Mouse (Mus musculus): Measurements from ENCODE around the gene Csrp2. TPM values are rescaled to one million over a fixed set of nuclear protein-coding genes. Genes with fewer than 3 reads are reported as not detected.
A peak's percentile ranks its signal among the peaks of the same experiment; 100 is the strongest.

The Csrp2 gene
- total RNA-seq, 1 experiment, result 252 TPM

DNA sequence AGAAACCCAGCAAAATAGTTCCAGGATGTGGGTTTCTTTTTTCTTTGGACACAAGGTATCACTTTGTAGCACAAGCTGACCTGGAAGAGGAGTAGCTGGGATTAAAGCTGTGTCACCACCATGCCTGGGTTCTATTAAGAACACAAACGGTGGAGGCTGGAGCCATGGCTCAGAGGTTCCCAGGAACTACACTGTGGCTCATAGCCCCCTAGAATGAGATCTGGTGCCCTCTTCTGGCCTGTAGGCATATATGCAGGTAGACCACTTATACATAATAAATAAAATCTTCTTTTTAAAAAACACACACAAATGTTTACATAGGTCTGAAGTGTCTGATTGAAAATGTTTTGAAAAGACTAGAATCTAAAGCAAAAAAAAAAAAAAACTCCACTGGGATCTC lies 56.5 kb downstream of the Csrp2 start:
- Histone ChIP-seq H3K36me3 (ENCODE audit: control insufficient read depth, insufficient read depth, low read length, poor library complexity, severe bottlenecking) (peaks cover 9% of the 10 kb centered on the region; the same call in 1 of the 2 replicates), H3K4me1 (ENCODE audit: control insufficient read depth in 2 of 2, insufficient read depth in 2 of 2, low read length in 2 of 2, poor library complexity in 1 of 2) (peaks cover 3 to 5% of the 10 kb centered on the region in 2 experiments), H3K9me3 (ENCODE audit: control insufficient read depth, insufficient read depth, low read depth, low read length) (no peaks in the 10 kb centered on the region), H3K27ac (ENCODE audit: insufficient read depth, low read depth, low read length, poor library complexity, severe bottlenecking) (no peak overlapping the region), H3K4me3 (ENCODE audit: insufficient read depth in 1 of 2, low read depth in 1 of 2, low read length in 2 of 2, poor library complexity in 1 of 2, severe bottlenecking in 1 of 2) (no peak overlapping the region), H3K9ac (ENCODE audit: insufficient read depth, low read depth, low read length, poor library complexity, severe bottlenecking) (no peak overlapping the region)
- TF ChIP-seq ZC3H11A (IDR thresholded peaks at IDR 0.05; ENCODE audit: borderline replicate concordance, low read depth, low read length), result peak; percentile 83; the same call in 1 of the 2 replicates
- TF ChIP-seq CHD2 (IDR thresholded peaks at IDR 0.05; ENCODE audit: low read depth, low read length), result no peak
- peak; percentile 37 for DNase-seq (ENCODE audit: low read depth, low spot score)
- in situ Hi-C loops (cut with MboI; ENCODE audit: low sequenced_read_pairs in 2 of 2, unreplicated experiment in 2 of 2), result loop anchor here in 1 of 2 experiments (10.0 kb wide), 2 partner anchors 129 to 181 kb away; no protein-coding TSS in a partner anchor

DNA sequence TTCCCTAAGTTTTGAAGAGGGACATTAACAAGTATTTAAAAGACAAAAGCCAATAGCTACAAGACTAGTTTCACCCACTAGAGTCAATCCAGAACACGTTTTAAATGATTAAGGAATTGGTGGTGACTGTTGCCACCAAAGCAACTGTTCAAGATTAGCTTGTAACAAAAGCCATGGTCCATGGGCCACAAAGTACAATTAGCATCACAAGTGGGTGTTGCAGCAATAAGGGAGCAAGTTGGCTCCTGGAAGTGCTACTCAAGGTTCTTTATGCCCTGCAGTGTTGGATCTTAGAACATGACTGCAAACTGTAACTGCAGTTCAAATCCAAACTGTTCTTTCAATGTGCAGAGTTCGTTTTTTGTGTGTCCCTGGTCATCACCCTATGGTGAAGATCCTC lies 57.8 kb downstream of the Csrp2 start:
- Histone ChIP-seq H3K27ac (ENCODE audit: insufficient read depth, low read depth, low read length, poor library complexity, severe bottlenecking) (no peak overlapping the region), H3K36me3 (ENCODE audit: control insufficient read depth, insufficient read depth, low read length, poor library complexity, severe bottlenecking) (peaks cover 5% of the 10 kb centered on the region; the same call in 1 of the 2 replicates), H3K9me3 (ENCODE audit: control insufficient read depth, insufficient read depth, low read depth, low read length) (no peaks in the 10 kb centered on the region), H3K4me3 (ENCODE audit: insufficient read depth in 1 of 2, low read depth in 1 of 2, low read length in 2 of 2, poor library complexity in 1 of 2, severe bottlenecking in 1 of 2) (no peak overlapping the region), H3K9ac (ENCODE audit: insufficient read depth, low read depth, low read length, poor library complexity, severe bottlenecking) (no peak overlapping the region), H3K4me1 (ENCODE audit: control insufficient read depth in 2 of 2, insufficient read depth in 2 of 2, low read length in 2 of 2, poor library complexity in 1 of 2) (peaks cover 3 to 5% of the 10 kb centered on the region in 2 experiments)
- DNase-seq (ENCODE audit: low read depth, low spot score), result peak; percentile 24
- in situ Hi-C loops (cut with MboI; ENCODE audit: low sequenced_read_pairs in 2 of 2, unreplicated experiment in 2 of 2), result loop anchor here in 1 of 2 experiments (10.0 kb wide), 2 partner anchors 127 to 183 kb away; no protein-coding TSS in a partner anchor
- TF ChIP-seq ZNF384 (IDR thresholded peaks at IDR 0.05; ENCODE audit: low read depth, low read length) (no peak), HCFC1 (IDR thresholded peaks at IDR 0.05; ENCODE audit: borderline replicate concordance, insufficient read depth, low read length) (no peak), MAFK (IDR thresholded peaks at IDR 0.05; ENCODE audit: insufficient read depth, low read depth, low read length) (no peak), CHD2 (IDR thresholded peaks at IDR 0.05; ENCODE audit: low read depth, low read length) (no peak), ZC3H11A (IDR thresholded peaks at IDR 0.05; ENCODE audit: borderline replicate concordance, low read depth, low read length) (no peak)

DNA sequence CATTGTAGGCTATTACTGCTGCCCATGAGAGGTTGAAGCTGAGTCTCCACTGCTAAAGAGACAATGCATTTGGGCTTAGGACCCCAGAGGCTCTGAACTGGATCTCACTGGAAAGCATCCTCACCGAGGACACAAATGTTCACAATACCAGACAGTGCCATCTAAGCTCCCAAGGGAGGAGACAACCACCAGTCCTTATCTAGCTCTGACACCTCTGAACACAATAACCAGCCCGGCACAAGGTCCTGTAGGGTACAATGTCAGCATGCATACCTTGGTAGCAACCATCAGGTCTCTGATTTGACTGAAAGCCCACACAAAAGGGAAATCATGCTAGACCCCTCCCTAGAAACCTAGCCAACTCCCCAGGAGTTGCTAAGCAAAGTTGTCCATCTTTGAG lies 59.8 kb downstream of the Csrp2 start:
- peaks cover 2% of the 10 kb centered on the region; the same call in 1 of the 2 replicates for H3K36me3 ChIP-seq (ENCODE audit: control insufficient read depth, insufficient read depth, low read length, poor library complexity, severe bottlenecking)
- no peaks in the 10 kb centered on the region for H3K9me3 ChIP-seq (ENCODE audit: control insufficient read depth, insufficient read depth, low read depth, low read length)
- no peak overlapping the region for H3K4me3 ChIP-seq (ENCODE audit: insufficient read depth in 1 of 2, low read depth in 1 of 2, low read length in 2 of 2, poor library complexity in 1 of 2, severe bottlenecking in 1 of 2)
- no peak overlapping the region for H3K9ac ChIP-seq (ENCODE audit: insufficient read depth, low read depth, low read length, poor library complexity, severe bottlenecking)
- no peak for DNase-seq (ENCODE audit: low read depth, low spot score)
- peaks cover 3 to 5% of the 10 kb centered on the region in 2 experiments for H3K4me1 ChIP-seq (ENCODE audit: control insufficient read depth in 2 of 2, insufficient read depth in 2 of 2, low read length in 2 of 2, poor library complexity in 1 of 2)
- no peak overlapping the region for H3K27ac ChIP-seq (ENCODE audit: insufficient read depth, low read depth, low read length, poor library complexity, severe bottlenecking)
- TF ChIP-seq HCFC1 (IDR thresholded peaks at IDR 0.05; ENCODE audit: borderline replicate concordance, insufficient read depth, low read length), result no peak
- no peak for TF ChIP-seq MAFK (IDR thresholded peaks at IDR 0.05; ENCODE audit: insufficient read depth, low read depth, low read length)
- no peak for TF ChIP-seq CHD2 (IDR thresholded peaks at IDR 0.05; ENCODE audit: low read depth, low read length)
- no peak for TF ChIP-seq ZC3H11A (IDR thresholded peaks at IDR 0.05; ENCODE audit: borderline replicate concordance, low read depth, low read length)
- TF ChIP-seq ZNF384 (IDR thresholded peaks at IDR 0.05; ENCODE audit: low read depth, low read length), result no peak
- in situ Hi-C loops (cut with MboI; ENCODE audit: low sequenced_read_pairs in 2 of 2, unreplicated experiment in 2 of 2), result loop anchor here in 1 of 2 experiments (10.0 kb wide), 2 partner anchors 125 to 185 kb away; no protein-coding TSS in a partner anchor

DNA sequence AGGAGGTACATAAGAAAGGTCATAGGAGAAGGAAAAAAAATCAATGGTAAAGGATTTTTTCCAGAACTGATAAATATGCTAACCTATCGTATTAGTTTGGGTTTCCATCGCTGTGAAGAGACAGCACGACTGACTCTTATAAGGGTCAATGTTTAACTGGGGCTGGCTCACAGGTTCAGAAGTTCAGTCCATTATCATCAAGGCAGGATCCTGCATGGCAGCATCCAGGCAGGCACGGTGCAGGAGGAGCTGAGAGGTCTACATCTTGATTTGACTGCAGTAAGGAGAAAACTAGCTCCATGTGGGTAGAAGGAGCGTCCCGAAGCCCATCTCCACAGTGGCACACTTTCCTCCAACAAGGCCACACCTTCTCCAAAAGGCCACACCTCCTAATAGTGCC lies 60.9 kb downstream of the Csrp2 start:
- TF ChIP-seq HCFC1 (IDR thresholded peaks at IDR 0.05; ENCODE audit: borderline replicate concordance, insufficient read depth, low read length), result no peak
- no peak for TF ChIP-seq MAFK (IDR thresholded peaks at IDR 0.05; ENCODE audit: insufficient read depth, low read depth, low read length)
- TF ChIP-seq ZC3H11A (IDR thresholded peaks at IDR 0.05; ENCODE audit: borderline replicate concordance, low read depth, low read length), result no peak
- no peak for TF ChIP-seq ZNF384 (IDR thresholded peaks at IDR 0.05; ENCODE audit: low read depth, low read length)
- no peak for TF ChIP-seq CHD2 (IDR thresholded peaks at IDR 0.05; ENCODE audit: low read depth, low read length)
- H3K4me3 ChIP-seq (ENCODE audit: insufficient read depth in 1 of 2, low read depth in 1 of 2, low read length in 2 of 2, poor library complexity in 1 of 2, severe bottlenecking in 1 of 2), result no peak overlapping the region
- no peak for DNase-seq (ENCODE audit: low read depth, low spot score)
- in situ Hi-C loops (cut with MboI; ENCODE audit: low sequenced_read_pairs in 2 of 2, unreplicated experiment in 2 of 2), result no loop called here
- H3K27ac ChIP-seq (ENCODE audit: insufficient read depth, low read depth, low read length, poor library complexity, severe bottlenecking), result no peak overlapping the region
- no peaks in the 10 kb centered on the region for H3K9me3 ChIP-seq (ENCODE audit: control insufficient read depth, insufficient read depth, low read depth, low read length)
- no peak overlapping the region for H3K9ac ChIP-seq (ENCODE audit: insufficient read depth, low read depth, low read length, poor library complexity, severe bottlenecking)
- no peaks in the 10 kb centered on the region for H3K36me3 ChIP-seq (ENCODE audit: control insufficient read depth, insufficient read depth, low read length, poor library complexity, severe bottlenecking)
- peaks cover 3 to 5% of the 10 kb centered on the region in 2 experiments for H3K4me1 ChIP-seq (ENCODE audit: control insufficient read depth in 2 of 2, insufficient read depth in 2 of 2, low read length in 2 of 2, poor library complexity in 1 of 2)

DNA sequence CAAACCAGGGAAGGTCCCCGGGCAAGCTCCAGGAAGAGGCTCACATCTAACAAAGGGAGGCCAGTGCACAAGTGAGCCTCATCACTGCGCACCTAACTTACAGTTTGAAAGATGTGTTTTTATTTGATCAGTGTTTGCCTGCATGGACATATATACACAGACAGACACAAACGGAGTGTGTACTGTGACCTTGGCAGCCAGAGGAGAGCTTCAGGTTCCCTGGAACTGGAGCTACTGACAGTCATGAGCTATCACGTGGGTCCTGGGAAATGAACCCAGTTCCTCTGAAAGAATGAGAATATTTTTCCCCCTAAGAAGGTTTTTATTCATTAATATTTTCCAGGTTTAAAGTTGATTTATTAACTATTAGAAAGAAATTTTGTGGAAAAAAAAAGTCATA lies 63.2 kb downstream of the Csrp2 start:
- H3K27ac ChIP-seq (ENCODE audit: insufficient read depth, low read depth, low read length, poor library complexity, severe bottlenecking), result no peak overlapping the region
- H3K36me3 ChIP-seq (ENCODE audit: control insufficient read depth, insufficient read depth, low read length, poor library complexity, severe bottlenecking), result no peaks in the 10 kb centered on the region
- TF ChIP-seq ZC3H11A (IDR thresholded peaks at IDR 0.05; ENCODE audit: borderline replicate concordance, low read depth, low read length) (no peak), MAFK (IDR thresholded peaks at IDR 0.05; ENCODE audit: insufficient read depth, low read depth, low read length) (no peak), ZNF384 (IDR thresholded peaks at IDR 0.05; ENCODE audit: low read depth, low read length) (no peak), HCFC1 (IDR thresholded peaks at IDR 0.05; ENCODE audit: borderline replicate concordance, insufficient read depth, low read length) (no peak), CHD2 (IDR thresholded peaks at IDR 0.05; ENCODE audit: low read depth, low read length) (no peak)
- in situ Hi-C loops (cut with MboI; ENCODE audit: low sequenced_read_pairs in 2 of 2, unreplicated experiment in 2 of 2), result no loop called here
- no peak overlapping the region for H3K4me3 ChIP-seq (ENCODE audit: insufficient read depth in 1 of 2, low read depth in 1 of 2, low read length in 2 of 2, poor library complexity in 1 of 2, severe bottlenecking in 1 of 2)
- peaks cover under 1 to 6% of the 10 kb centered on the region in 2 experiments; a peak in 2 of 4 replicates for H3K4me1 ChIP-seq (ENCODE audit: control insufficient read depth in 2 of 2, insufficient read depth in 2 of 2, low read length in 2 of 2, poor library complexity in 1 of 2)
- DNase-seq (ENCODE audit: low read depth, low spot score), result no peak
- H3K9ac ChIP-seq (ENCODE audit: insufficient read depth, low read depth, low read length, poor library complexity, severe bottlenecking), result no peak overlapping the region
- H3K9me3 ChIP-seq (ENCODE audit: control insufficient read depth, insufficient read depth, low read depth, low read length), result no peaks in the 10 kb centered on the region
